Mouse (Mus musculus) embryonic stem cell, embryonic (primary cell): Measurements from ENCODE around the gene Plac9b.
"Not testable (repeated sequence)": the region's sequence is repeated elsewhere in the genome, so short reads cannot be mapped to it uniquely, and the experiment has no call there.

ENCODE experiments used
- CTCF ChIA-PET, 4 experiments: fragments of 300-600 bp in 2 of 4; fragments of 350-600 bp in 2 of 4; sonication (Branson Sonifier 250); formaldehyde crosslinking; loops; one replicate each; lab custom pipeline; 2022; ENCODE audit warnings: inconsistent platforms in 2 of 4; lab: Charles Lee
- POLR2A ChIA-PET, 4 experiments: fragments of 300-600 bp in 2 of 4; fragments of 350-600 bp in 2 of 4; sonication (Branson Sonifier 250); formaldehyde crosslinking; loops; one replicate each; lab custom pipeline; 2022; ENCODE audit warnings: antibody characterized with exemption in 4 of 4, inconsistent platforms in 1 of 4; lab: Charles Lee

Plac9b gene

GRCm38 (mm10) chr14:26182380-26182779 lies at the start of gene Plac9b:
TSS of gene Plac9b (minus strand) at chr14:26182480.
- CTCF ChIA-PET, POLR2A ChIA-PET: not testable (repeated sequence)

GRCm38 (mm10) chr14:26216233-26217000 lies 34.1 kb upstream of the Plac9b start:
- POLR2A ChIA-PET, CTCF ChIA-PET: not testable (repeated sequence)

GRCm38 (mm10) chr14:26206926-26207247 lies 24.6 kb upstream of the Plac9b start, which contains the start of gene Tmem254b:
TSS of gene Tmem254b (minus strand) at chr14:26207041.
- POLR2A ChIA-PET, CTCF ChIA-PET: not testable (repeated sequence)

- POLR2A ChIA-PET, CTCF ChIA-PET: not testable (repeated sequence)
Measured at GRCm38 (mm10) chr14:26206197-26206925, 24.1 kb upstream of the Plac9b start.

- POLR2A ChIA-PET, CTCF ChIA-PET: not testable (repeated sequence)
Measured at GRCm38 (mm10) chr14:26197851-26198250, 15.6 kb upstream of the Plac9b start.

GRCm38 (mm10) chr14:26188361-26188760 lies 6.1 kb upstream of the Plac9b start:
- CTCF ChIA-PET, POLR2A ChIA-PET: not testable (repeated sequence)

GRCm38 (mm10) chr14:26186638-26187037 lies 4.4 kb upstream of the Plac9b start:
- CTCF ChIA-PET, POLR2A ChIA-PET: not testable (repeated sequence)

- POLR2A ChIA-PET, result not testable (repeated sequence)
Measured at GRCm38 (mm10) chr14:26181660-26182059, 620 bp downstream of the Plac9b start.

GRCm38 (mm10) chr14:26175028-26175427 lies 7.3 kb downstream of the Plac9b start:
- CTCF ChIA-PET, POLR2A ChIA-PET: not testable (repeated sequence)

More at GRCm38 (mm10) chr14:26181660-26182059, 620 bp downstream of the Plac9b start:
- CTCF ChIA-PET, result not testable (repeated sequence)

GRCm38 (mm10) chr14:26173955-26174354 lies 8.3 kb downstream of the Plac9b start:
- POLR2A ChIA-PET, CTCF ChIA-PET: not testable (repeated sequence)

GRCm38 (mm10) chr14:26165266-26165665 lies 17.0 kb downstream of the Plac9b start:
- POLR2A ChIA-PET, result not testable (repeated sequence)

GRCm38 (mm10) chr14:26162423-26162822 lies 19.9 kb downstream of the Plac9b start:
- POLR2A ChIA-PET, CTCF ChIA-PET: not testable (repeated sequence)

More at GRCm38 (mm10) chr14:26165266-26165665, 17.0 kb downstream of the Plac9b start:
- CTCF ChIA-PET, result not testable (repeated sequence)

GRCm38 (mm10) chr14:26161156-26161555 lies 21.1 kb downstream of the Plac9b start:
- POLR2A ChIA-PET, CTCF ChIA-PET: not testable (repeated sequence)

GRCm38 (mm10) chr14:26156032-26156431 lies 26.2 kb downstream of the Plac9b start:
- CTCF ChIA-PET, POLR2A ChIA-PET: not testable (repeated sequence)

GRCm38 (mm10) chr14:26147095-26147494 lies 35.2 kb downstream of the Plac9b start:
- POLR2A ChIA-PET, CTCF ChIA-PET: not testable (repeated sequence)

- POLR2A ChIA-PET, CTCF ChIA-PET: not testable (repeated sequence)
Measured at GRCm38 (mm10) chr14:26119095-26119494, 63.2 kb downstream of the Plac9b start.

GRCm38 (mm10) chr14:26118550-26119000 lies 63.7 kb downstream of the Plac9b start:
- POLR2A ChIA-PET, CTCF ChIA-PET: not testable (repeated sequence)

- CTCF ChIA-PET, POLR2A ChIA-PET: not testable (repeated sequence)
Measured at GRCm38 (mm10) chr14:26118150-26118549, 64.1 kb downstream of the Plac9b start, which contains the start of gene Duxbl2. TSS of gene Duxbl2 (plus strand) at chr14:26118349.
